Mouse (Mus musculus) neutrophil, adult 5-6 weeks (primary cell): ENCODE results near the gene Agbl4. TPM values are rescaled to one million over a fixed set of nuclear protein-coding genes. Genes with fewer than 3 reads are reported as not detected.

ENCODE experiments used
- ATAC-seq: fragments of 151-379, 151-347 bp; 2 replicates; pipeline ENCODE4 v1.8.0; 2017; ENCODE audit warnings: mild to moderate bottlenecking, moderate TSS enrichment; ENCODE audit not compliant: insufficient number of reproducible peaks, poor library complexity, low FRiP score, severe bottlenecking; ENCODE audit errors: extremely low read depth
- total RNA-seq: library from RNA; stranded (forward); fragments of 200-1000 nt; gene quantifications from 2 replicates; pipeline ENCODE4 v1.2.3, GENCODE M21; 2017

Gene Agbl4
- total RNA-seq, 1 experiment from 2014 or later: not detected

DNA sequence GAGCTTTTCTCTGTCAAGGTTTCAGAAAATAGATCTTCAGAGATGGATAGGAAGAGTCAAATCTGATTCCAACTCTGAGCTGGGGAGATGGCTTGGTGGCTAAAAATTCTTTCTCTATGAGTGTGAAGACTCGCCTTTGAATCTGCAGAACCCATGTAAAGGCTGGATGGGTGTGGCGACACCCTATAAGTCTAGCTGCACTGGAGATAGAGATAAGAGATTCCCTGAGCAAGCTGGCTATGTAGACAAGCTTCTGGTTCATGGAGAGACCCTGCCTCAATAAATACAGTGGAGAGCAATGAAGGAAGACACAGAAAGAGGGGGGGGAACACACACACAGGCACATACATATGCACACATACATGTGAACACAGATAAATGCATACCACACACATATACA, 1118.7 kb downstream of the Agbl4 start:
- ATAC-seq: no peak

DNA sequence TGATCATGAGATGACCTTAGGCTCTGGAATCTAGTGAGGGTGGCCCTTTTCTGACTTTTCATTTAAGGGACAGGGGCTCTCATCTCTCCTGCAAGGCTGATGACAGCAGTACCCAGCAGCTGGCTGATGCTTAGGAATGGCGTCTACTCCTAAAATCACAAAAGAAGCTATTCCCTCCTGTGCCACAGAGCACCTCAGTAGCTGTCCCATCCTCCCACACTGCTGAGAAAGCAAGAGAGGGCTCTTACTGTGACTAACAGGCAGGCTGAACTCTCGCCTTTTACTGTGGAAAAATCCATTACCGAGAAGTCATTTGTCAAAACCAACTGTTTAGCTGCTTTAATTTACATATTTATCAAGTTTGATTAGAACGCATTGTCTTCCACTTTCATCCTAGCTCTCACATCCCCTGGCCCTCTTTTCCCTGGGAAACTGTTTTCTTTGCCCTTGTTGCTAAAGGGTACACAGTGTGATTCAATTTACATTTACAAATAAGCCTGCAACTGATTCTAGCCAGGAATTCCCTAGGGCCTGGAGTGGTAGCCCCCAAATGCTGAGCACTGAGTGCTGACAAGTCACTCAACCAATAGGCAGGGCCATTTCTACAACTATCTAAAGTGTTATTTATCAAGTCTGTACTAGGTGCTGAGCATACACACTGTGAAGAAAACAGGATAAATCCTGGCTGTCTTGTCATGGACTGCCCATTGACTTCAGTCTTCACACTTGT, 1119.8 kb downstream of the Agbl4 start:
- no peak for ATAC-seq

DNA sequence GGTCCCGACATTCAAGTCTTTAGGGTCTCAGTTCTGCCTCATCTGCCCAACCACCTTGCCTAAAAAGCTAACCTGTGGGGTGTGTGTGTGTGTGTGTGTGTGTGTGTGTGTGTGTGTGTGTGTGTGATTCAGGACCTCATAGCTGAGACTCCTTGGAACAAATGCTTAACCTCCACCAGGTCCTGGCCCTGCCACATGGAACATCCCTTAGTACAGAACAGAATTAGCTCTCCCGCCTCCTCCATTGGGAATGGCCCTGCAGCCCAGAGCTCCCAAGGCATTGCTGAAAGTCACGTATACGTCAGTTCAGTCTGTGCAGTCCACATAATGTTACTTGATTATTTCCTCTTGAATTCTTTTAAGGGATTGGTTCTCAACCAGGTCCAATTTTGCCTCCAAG, 1120.7 kb downstream of the Agbl4 start:
- ATAC-seq: no peak

DNA sequence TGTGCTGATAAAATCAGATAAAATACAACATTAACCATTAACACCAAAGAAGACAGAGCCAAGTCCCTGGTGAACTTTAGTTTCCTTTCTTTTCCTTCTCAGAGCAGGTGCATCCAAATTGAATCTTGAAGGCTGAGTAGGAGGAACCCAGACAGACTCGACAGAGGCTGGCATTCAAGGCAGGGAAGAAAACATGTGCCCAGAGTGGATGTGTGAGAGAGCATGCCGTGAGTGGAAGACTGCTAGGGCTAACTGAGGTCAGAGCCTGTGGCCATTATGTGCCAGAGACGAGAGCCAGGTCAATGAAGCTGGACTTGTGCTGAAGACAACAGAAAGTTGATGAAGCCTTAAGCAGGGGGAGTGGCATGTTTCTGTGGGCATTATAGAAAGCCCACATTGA, 1121.8 kb downstream of the Agbl4 start:
- no peak for ATAC-seq

DNA sequence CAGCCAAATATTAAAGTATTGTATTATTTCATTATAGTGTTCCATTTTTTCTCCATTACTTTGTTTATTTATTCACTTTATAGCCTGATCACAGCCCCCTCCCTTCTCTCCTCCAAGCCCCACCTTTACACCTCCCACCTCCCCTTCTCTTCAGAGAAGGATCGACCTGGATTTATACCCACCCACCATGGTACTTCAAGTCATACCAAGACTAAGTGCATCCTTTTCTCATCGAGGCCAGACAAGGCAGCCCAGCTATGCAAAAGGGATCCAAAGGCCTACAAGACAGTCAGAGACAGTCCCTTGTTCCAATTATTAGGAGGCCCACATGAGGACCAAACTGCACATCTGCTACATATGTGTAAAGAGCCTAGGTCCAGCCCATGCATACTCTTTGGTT, 1122.5 kb downstream of the Agbl4 start:
- no peak for ATAC-seq

DNA sequence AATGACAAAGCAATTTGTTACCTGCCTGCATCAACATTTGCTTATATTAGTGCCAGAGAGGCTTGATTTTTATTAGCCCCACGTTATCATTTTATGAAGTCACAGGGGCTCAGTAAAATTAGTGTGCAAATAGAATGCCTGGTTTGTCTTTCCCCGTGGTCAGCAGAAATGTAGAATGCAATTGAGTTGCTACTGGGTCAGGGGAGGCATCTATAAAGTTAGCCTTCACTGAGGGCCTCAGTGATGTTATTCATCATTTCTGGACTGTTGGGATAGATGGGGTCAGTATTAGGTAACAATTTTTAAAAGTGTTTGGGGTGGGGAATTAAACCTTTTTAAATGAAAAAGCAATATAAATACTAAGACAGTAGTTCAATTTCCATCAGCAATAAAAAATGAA, 1125.5 kb downstream of the Agbl4 start:
- ATAC-seq: no peak

DNA sequence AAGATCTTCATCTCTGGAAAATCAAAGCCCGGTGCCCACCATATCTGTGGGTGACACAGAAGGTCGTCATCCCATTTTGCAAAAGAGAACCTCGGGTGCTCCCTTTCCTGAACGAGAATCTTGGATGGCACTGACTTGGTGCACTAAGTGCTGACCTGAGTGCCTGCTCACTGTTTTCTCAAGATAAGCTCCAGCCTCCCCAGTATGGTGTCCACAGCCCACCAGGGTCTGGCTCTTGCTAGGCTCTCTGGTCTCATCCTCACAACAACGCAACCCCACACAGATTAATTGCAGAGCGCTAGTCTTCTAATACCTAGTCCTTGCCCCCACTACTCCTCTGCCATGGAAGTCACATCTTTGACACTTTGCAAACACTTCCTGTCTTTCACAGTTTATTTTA, 1131.5 kb downstream of the Agbl4 start:
- ATAC-seq: no peak

DNA sequence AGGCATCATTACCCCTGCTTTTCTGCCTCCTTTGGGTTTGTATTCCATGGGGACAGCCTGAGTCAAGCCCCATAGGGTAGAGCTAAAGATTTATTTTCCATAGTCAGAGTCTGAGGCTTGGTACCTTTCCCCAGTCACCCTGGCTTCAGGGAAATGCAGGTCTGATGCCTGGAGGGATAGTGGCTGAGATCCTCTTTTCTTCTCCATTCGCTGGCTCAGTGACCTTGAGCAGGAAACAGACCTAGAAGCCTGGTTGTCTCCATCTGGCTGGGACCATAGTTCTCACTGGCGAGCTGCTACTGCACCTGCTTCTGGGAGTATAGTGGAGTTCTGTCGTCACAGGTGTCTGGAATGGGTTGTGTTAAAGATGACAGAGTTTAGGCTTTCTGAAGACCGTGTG, 1132.5 kb downstream of the Agbl4 start:
- no peak for ATAC-seq

DNA sequence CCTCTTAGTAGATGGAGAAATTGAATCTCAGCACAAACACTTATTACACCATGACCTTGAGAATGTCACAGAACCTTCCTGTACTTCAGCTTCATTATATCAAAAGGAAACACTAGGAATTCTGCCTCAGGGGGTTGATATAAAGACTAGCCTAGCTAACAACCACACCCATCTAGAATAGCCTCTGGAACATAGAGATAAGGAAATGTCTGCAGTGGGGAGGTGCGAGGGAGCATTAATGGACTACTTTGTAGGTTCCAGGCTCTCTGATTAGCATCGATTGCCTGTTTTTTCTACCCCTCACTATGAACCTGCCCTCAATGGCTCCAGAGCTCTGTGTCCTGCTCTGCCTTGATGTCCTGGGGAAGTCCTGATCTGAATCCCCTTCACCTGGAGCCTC, 1133.1 kb downstream of the Agbl4 start:
- no peak for ATAC-seq

DNA sequence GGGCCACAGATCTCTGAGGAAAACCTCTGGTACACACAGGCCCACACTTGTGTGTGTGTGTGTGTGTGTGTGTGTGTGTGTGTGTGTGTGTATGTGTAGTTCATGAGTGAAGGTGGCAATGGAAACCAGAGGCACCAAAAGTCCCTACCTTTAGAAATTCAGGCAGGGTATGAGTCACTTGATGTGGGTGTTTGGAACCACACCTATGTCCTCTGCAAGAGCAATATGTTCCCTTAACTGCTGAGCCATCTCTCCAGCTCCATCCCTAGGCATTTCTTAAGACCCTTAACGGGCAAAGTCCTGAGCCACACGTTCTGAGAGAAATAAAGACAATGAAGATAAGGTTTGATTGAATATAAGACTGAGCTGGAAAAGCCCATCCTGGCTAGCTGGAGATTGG, 1147.2 kb downstream of the Agbl4 start:
- ATAC-seq: no peak

DNA sequence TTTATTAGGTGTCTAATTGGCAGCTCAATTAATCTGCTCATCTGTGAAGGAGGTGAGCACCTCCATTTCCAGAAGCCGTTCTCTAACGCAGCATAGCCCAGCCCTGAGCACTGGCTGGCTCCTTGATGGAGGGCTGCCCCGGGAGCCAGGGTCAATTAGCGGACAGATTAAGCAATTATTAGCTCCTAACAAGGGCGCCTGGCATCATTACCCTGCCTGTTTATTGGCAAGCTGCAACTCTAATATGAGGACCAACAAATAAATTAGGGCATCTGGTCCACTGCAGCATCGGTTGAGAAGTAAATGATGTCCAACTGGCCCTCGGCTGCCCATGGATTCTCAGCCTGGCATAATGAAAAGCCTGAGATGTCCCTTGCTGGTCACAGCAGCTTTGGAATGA, 1148.5 kb downstream of the Agbl4 start:
- no peak for ATAC-seq

DNA sequence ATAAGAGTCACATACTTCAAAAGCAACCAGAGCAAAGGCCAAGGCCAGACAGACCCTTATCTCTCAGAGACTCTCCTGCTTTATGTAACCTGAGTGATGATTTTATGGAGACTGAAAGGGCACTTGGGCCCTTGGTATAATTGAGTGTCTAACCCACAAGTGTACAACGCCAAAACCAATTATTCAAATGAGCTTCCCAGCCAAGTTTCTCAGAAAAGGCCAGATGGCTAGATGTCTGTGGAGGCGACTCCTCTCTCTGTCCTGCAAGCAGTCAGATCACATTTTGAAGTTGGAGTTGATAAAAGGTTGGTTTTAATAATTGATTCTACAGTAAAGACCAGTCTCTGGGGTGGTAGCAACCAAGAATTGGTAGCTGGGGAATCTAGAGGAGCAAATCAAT, 1158.0 kb downstream of the Agbl4 start:
- no peak for ATAC-seq

DNA sequence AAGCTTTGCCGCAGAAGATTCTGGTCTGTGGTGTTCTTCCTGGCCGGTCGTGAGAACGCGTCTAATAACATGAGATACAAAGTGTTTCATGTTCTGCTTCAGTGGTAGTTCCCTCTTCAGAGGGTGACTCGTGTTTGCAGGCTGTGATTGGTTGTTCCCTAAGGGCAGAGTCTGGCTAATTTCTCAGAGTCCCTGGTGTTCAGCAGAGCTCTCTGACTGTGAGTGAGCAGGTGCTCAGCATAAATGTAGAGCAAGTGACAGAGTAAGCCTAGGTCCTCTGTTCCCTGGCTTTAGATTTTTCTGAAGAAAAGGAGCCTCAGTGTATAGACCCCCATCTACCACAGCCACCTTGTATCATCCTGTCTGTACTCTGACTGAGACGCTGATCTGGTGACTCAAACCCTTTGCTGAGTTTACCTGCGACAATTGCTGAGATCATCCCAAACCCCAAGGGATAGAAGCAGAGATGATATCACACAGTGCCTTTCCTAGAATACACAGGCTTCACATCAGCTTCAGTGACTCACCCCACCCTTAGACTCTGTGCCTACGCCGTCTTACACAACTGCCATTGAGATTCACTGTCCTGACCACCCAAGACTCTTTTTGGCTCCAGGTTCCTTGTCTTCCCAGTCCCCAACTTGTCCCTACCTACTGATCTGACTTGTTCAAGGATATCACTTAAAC, 1179.8 kb downstream of the Agbl4 start:
- ATAC-seq: no peak

DNA sequence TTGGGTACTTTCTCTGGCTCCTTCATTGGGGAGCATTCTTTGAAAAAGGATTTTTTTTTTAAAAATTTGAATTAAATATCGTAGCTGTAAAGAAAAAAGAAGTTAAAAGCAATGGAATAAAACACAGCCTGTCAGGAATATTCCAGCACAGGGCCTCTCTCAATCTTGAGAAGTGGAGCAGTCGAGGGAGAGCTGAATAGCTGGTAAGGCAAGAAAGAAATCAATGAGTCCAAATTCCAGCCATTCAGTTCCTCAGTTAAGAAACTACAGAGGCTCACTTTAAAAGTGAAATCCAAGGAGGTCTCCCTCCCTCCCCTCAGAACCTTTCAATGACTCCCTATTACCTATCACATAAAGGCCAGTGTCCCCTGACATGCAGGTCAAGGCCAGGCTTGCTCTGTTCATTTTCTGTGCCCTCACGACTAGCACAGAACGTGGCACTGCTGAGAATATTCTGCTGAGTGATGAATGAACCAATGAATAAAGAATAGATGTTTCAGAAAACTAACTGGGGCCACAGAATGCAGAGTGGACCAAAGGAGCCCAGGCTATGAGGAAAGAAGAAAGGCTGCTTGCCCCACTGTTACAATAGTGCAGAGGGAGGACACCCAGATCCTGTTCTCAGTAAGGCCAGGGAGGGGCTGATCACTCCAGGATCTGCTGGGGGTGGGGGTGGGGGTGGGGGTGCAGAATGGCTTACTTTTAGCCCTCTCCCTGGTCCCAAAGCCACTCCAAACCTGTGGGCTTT, 1181.8 kb downstream of the Agbl4 start:
- no peak for ATAC-seq

DNA sequence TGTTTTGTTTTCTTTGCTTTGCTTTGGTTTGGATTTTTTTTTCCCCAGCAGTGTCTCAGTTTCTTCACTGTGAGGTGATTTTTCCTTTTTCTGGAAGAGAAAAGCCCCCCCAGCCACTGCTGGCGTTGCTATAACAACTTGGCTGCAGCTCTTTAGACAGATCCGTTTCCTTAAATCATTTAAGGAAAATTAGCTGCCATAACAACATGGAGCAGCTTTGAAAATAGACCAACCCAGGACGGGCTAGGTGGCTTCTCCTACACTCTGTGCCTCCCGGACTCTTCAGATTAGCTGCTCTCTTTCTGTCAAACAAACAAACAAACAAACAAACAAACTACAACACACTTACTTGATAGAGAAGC, 1182.4 kb downstream of the Agbl4 start:
- no peak for ATAC-seq

DNA sequence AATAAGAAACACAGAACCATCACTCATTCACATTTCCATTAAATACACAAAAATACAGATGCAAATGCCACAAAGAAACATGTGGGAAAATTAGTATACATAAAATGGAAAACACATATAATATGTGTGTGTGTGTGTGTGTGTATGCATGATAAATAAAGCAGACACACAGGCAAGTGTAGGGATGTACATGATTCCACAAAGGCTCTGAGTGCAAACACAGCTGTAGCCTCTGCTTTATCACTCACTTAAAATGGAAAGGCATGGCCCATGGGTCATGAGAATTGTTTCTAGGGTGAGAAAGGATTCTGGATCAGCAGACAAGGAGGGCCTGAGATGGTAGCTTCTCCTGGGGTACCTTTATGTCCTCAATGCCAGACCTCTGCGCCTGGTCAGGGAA, 1182.8 kb downstream of the Agbl4 start:
- ATAC-seq: no peak

DNA sequence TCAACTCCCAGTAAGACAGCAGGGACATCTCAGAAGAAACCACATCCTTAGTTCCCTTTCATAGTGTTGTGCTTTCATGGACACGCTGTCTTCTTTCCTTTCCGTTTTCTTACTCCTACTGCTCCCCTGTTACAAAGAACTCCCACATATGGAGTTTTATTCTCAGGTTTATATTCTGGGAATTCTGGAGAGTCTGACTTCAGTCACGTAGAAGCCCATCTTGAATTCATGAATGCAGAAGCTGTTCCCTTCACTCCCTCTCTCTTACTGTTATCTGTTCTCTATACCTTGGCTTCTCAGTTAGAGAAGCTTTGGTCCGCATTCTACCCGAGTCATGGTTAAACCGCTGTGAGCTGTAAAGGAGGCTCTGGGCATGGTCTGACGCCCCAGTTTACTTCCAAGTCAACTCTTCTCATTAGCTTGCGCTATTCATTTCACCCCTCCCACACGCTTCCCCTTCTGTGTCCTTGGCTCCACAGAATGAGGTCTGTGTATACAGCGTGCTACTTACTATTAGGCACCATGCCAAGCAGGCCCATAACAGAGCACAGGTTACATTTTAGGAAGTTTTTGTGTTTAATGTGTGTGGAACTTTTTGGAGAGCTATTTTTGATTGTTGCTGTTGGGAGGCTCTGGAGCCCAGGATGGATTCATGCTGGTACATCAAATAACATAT, 1186.2 kb downstream of the Agbl4 start:
- ATAC-seq: no peak

DNA sequence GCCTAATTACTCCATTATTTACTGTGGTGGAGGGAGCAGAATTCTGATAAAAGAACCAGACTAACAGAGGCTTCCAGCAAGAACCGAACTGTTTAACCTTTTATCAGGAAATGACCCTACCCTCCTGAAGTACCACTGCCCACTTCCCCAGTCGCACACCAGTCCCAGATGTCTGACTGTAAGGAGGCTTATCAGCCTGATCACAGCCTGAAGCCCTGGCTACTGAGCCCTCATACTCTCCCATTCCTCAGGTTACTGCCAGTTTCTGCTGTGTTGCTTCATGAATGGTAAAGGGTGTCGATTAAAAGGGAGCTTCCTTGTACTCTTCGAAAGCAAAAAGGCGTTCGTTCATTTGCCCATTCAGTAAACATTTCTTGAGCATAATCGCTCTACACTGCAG, 1186.8 kb downstream of the Agbl4 start:
- no peak for ATAC-seq

DNA sequence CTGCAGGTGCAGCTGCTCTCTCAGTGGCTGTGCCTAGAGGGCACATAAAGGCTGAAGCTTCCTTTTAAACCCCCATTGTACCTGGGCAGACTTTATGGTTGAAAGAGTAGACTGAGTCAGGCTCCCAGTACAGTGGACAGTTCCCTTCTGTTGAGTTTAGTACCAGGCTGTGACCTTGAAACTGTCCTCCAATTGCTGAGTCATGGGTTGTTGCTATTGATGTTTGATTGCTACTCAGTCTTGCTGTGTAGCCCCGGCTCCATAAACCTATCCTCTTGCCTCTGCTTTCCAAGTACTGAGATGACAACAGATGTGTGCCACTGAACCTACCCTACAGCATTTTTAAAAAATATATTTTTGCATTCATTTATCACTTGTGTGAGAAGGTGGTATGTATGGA, 1190.8 kb downstream of the Agbl4 start:
- ATAC-seq: no peak
